Mouse (Mus musculus) CH12.LX (cell line): ENCODE results near the gene Alad. TPM values are rescaled to one million over a fixed set of nuclear protein-coding genes. Genes with fewer than 3 reads are reported as not detected.

Source experiments
- DNase-seq: peaks from one replicate; pipeline ENCODE4 v3.0.0-alpha.2; 2013; ENCODE audit errors: extremely low read depth
- H3K27ac ChIP-seq: 2 replicates; pipeline ENCODE4 v1.5.1; 2012; ENCODE audit warnings: low read depth, mild to moderate bottlenecking, control low read depth, moderate library complexity; ENCODE audit not compliant: insufficient read depth
- H3K27me3 ChIP-seq: replicated peaks from 2 replicates; pipeline ENCODE3; 2012; ENCODE audit warnings: inconsistent platforms
- H3K36me3 ChIP-seq, 2 experiments: replicated peaks in 1 of 2; 2 replicates each; pipeline versions ENCODE3 to v1.6.1; 2012; ENCODE audit warnings: inconsistent platforms in 1 of 2, low read length in 1 of 2, mild to moderate bottlenecking in 1 of 2, mixed read lengths in 1 of 2, moderate library complexity in 1 of 2; ENCODE audit not compliant: control insufficient read depth in 1 of 2, insufficient read depth in 1 of 2
- H3K4me1 ChIP-seq, 2 experiments: 2 replicates each; pipeline ENCODE4 v1.6.1; 2012; ENCODE audit warnings: inconsistent platforms in 1 of 2, moderate library complexity in 1 of 2; ENCODE audit not compliant: insufficient read depth in 2 of 2, control insufficient read depth in 1 of 2
- H3K4me2 ChIP-seq: 2 replicates; pipeline ENCODE4 v1.6.1; 2012; ENCODE audit warnings: low read depth, mild to moderate bottlenecking, control low read depth; ENCODE audit not compliant: poor library complexity, insufficient read depth, severe bottlenecking
- H3K4me3 ChIP-seq, 3 experiments: fragments of 150-350 bp in 1 of 3; sonication (generic) in 1 of 3; replicated peaks in 1 of 3; 2 replicates each; pipeline versions ENCODE3 to v1.5.1; 2011 to 2012; ENCODE audit warnings: low read depth in 2 of 3, low read length in 2 of 3, mild to moderate bottlenecking in 2 of 3, moderate library complexity in 2 of 3, control low read depth in 1 of 3, improper control_type of control experiment in 1 of 3, inconsistent platforms in 1 of 3, mixed read lengths in 1 of 3; ENCODE audit not compliant: poor library complexity in 1 of 3
- H3K79me2 ChIP-seq: replicated peaks from 2 replicates; pipeline ENCODE4 v1.6.1; 2012; ENCODE audit warnings: mild to moderate bottlenecking, moderate library complexity; ENCODE audit not compliant: control insufficient read depth, poor library complexity, insufficient read depth, severe bottlenecking; ENCODE audit errors: extremely low read depth
- H3K9ac ChIP-seq: 2 replicates; pipeline ENCODE4 v1.6.1; 2012; ENCODE audit warnings: low read depth, mild to moderate bottlenecking, control low read depth, moderate library complexity; ENCODE audit not compliant: insufficient read depth
- H3K9me3 ChIP-seq: replicated peaks from 2 replicates; pipeline ENCODE3; 2012; ENCODE audit warnings: low read length, inconsistent platforms, mixed read lengths
- BHLHE40 ChIP-seq: IDR thresholded peaks from 2 replicates; pipeline ENCODE4 v1.6.1; 2011; ENCODE audit warnings: mild to moderate bottlenecking, low read depth, low read length, improper control_type of control experiment
- CHD2 ChIP-seq: IDR thresholded peaks from 2 replicates; pipeline ENCODE4 v1.6.1; 2011; ENCODE audit warnings: low read length, improper control_type of control experiment
- CTCF ChIP-seq, 2 experiments: IDR thresholded peaks in 1 of 2; conservative IDR thresholded peaks in 1 of 2; 2 replicates each; pipeline ENCODE4 v1.5.1; 2011 to 2012; ENCODE audit warnings: low read depth in 2 of 2, low read length in 2 of 2, improper control_type of control experiment in 1 of 2, inconsistent platforms in 1 of 2, mild to moderate bottlenecking in 1 of 2, moderate library complexity in 1 of 2
- ELF1 ChIP-seq: IDR thresholded peaks from 2 replicates; pipeline ENCODE4 v1.6.1; 2014; ENCODE audit warnings: low read depth, mild to moderate bottlenecking, inconsistent platforms, low read length, improper control_type of control experiment
- GABPA ChIP-seq: IDR thresholded peaks from 2 replicates; pipeline ENCODE4 v1.6.1; 2012; ENCODE audit warnings: low read depth, low read length, improper control_type of control experiment, inconsistent platforms; ENCODE audit not compliant: insufficient replicate concordance
- JUND ChIP-seq: conservative IDR thresholded peaks from 2 replicates; pipeline ENCODE4 v1.6.1; 2011; ENCODE audit warnings: low read depth, low read length, improper control_type of control experiment
- MAFK ChIP-seq: IDR thresholded peaks from 2 replicates; pipeline ENCODE4 v1.6.1; 2011; ENCODE audit warnings: low read length, improper control_type of control experiment; ENCODE audit not compliant: insufficient replicate concordance
- MAZ ChIP-seq: IDR thresholded peaks from 2 replicates; pipeline ENCODE4 v1.6.1; 2012; ENCODE audit warnings: low read depth, mild to moderate bottlenecking, inconsistent platforms, low read length, improper control_type of control experiment, moderate library complexity
- MXI1 ChIP-seq: IDR thresholded peaks from 2 replicates; pipeline ENCODE4 v1.6.1; 2011; ENCODE audit warnings: mild to moderate bottlenecking, low read depth, low read length, improper control_type of control experiment
- NRF1 ChIP-seq: IDR thresholded peaks from 2 replicates; pipeline ENCODE4 v1.6.1; 2014; ENCODE audit warnings: low read depth, mild to moderate bottlenecking, inconsistent platforms, low read length, improper control_type of control experiment, moderate library complexity
- POLR2A ChIP-seq: IDR thresholded peaks from 2 replicates; pipeline ENCODE4 v1.6.1; 2011; ENCODE audit warnings: low read depth, mild to moderate bottlenecking, improper control_type of control experiment, low read length
- POLR2AphosphoS2 ChIP-seq: IDR thresholded peaks from 2 replicates; pipeline ENCODE4 v1.6.1; 2011; ENCODE audit warnings: low read depth, low read length, improper control_type of control experiment
- RAD21 ChIP-seq: IDR thresholded peaks from 2 replicates; pipeline ENCODE4 v1.6.1; 2011; ENCODE audit warnings: low read depth, mild to moderate bottlenecking, low read length, improper control_type of control experiment, moderate library complexity
- SIN3A ChIP-seq: IDR thresholded peaks from 2 replicates; pipeline ENCODE4 v1.6.1; 2012; ENCODE audit warnings: low read length, improper control_type of control experiment, inconsistent platforms
- SMC3 ChIP-seq: IDR thresholded peaks from 2 replicates; pipeline ENCODE4 v1.6.1; 2011; ENCODE audit warnings: low read depth, low read length, improper control_type of control experiment
- USF1 ChIP-seq: IDR thresholded peaks from 2 replicates; pipeline ENCODE4 v1.6.1; 2014; ENCODE audit warnings: low read depth, mild to moderate bottlenecking, inconsistent platforms, low read length, improper control_type of control experiment
- ZC3H11A ChIP-seq: IDR thresholded peaks from 2 replicates; pipeline ENCODE4 v1.6.1; 2012; ENCODE audit warnings: low read depth, mild to moderate bottlenecking, inconsistent platforms, low read length, improper control_type of control experiment
- ZKSCAN1 ChIP-seq: IDR thresholded peaks from 2 replicates; pipeline ENCODE4 v1.6.1; 2012; ENCODE audit warnings: low read depth, inconsistent platforms, low read length, improper control_type of control experiment, borderline replicate concordance
- ZNF384 ChIP-seq: IDR thresholded peaks from 2 replicates; pipeline ENCODE4 v1.6.1; 2012; ENCODE audit warnings: low read depth, low read length, improper control_type of control experiment, inconsistent platforms
- dilution Hi-C: fragments of 300-500 bp; cut with MboI; formaldehyde crosslinking; loops from 2 replicates; pipeline ENCODE4 v1.14.3; 2020; ENCODE audit warnings: low sequenced_read_pairs; ENCODE audit not compliant: extremely low pct_unique_long_range_greater_than_20kb, extremely low pct_ligation_motif_present
- in situ Hi-C: fragments of 300-500 bp; cut with MboI; formaldehyde crosslinking; loops from 3 replicates; pipeline ENCODE4 v1.14.3; 2019; ENCODE audit warnings: low sequenced_read_pairs, low pct_ligation_motif_present, low pct_unique_long_range_greater_than_20kb, mixed read lengths
- polyA plus RNA-seq: library from polyadenylated mRNA; unstranded; fragments of >175 nt; gene quantifications from 2 replicates; pipeline ENCODE4 v1.2.1, GENCODE M21; 2012; ENCODE audit warnings: low read depth; ENCODE audit not compliant: insufficient read length
- total RNA-seq, 2 experiments: library from RNA; depleted of rRNA; stranded (reverse); fragments of 300-350 nt in 1 of 2; fragments of >200 nt in 1 of 2; gene quantifications; 2 replicates each; pipeline ENCODE4 v1.2.3; 2012 to 2014

Alad gene
- total and polyA plus RNA-seq, 3 experiments: 35.1 to 79.0 (median 78.2) TPM

- TF ChIP-seq CHD2: no peak
These were observed 49.1 kb downstream of the Alad start, which contains the start of gene Wdr31 (continued) for GRCm38 (mm10) chr4:62470598-62471051.

GRCm38 (mm10) chr4:62468158-62468557 lies 51.6 kb downstream of the Alad start:
- DNase-seq: no peak
- no peaks in the 10 kb centered on the region for H3K79me2 ChIP-seq
- H3K27ac ChIP-seq: no peak overlapping the region
- no peak overlapping the region for H3K4me3 ChIP-seq
- H3K9me3 ChIP-seq: peaks cover 3% of the 10 kb centered on the region
- no peak overlapping the region for H3K9ac ChIP-seq
- H3K4me1 ChIP-seq: peaks cover 0 to 6% of the 10 kb centered on the region in 2 experiments; a peak in 2 of 4 replicates
- H3K4me2 ChIP-seq: no peak overlapping the region
- dilution Hi-C loops (no loop called here), in situ Hi-C loops (no loop called here)
- H3K27me3 ChIP-seq: no peaks in the 10 kb centered on the region
- H3K36me3 ChIP-seq: no peaks in the 10 kb centered on the region
- TF ChIP-seq RAD21 (peak; percentile 20), POLR2AphosphoS2 (no peak), CHD2 (no peak), CTCF (conservative IDR thresholded peaks at IDR 0.05 in 1 of 2, IDR thresholded peaks at IDR 0.05 in 1 of 2; ENCODE audit: low read depth in 2 of 2, low read length in 2 of 2) (peak in 1 of 2 experiments; percentile 58; a peak in 2 of 4 replicates), SMC3 (peak; percentile 31; the same call in 1 of the 2 replicates), NRF1 (no peak), GABPA (no peak), SIN3A (no peak)

DNA sequence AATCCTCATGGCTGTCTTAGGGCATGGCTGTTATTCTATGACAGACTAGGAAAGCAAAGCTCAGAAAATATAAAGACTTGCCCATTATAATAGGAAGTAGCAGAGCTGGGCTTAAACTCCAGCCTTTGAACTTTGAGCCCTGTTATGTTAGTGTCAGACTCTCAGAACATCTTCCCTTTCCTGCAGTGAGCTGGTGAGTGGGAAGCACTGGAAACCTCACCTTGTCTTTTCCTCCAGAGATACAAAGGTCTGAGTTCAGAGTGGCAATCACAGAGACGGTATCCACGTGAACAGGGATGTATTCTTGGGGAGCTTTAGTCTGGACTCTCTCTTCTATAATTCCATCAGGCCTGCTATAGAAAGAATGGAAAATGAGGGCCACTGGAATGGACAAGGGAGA lies 56.6 kb downstream of the Alad start:
- Histone ChIP-seq H3K27ac (no peak overlapping the region), H3K4me3 (no peak overlapping the region), H3K4me2 (no peak overlapping the region), H3K9ac (no peak overlapping the region), H3K79me2 (no peaks in the 10 kb centered on the region), H3K36me3 (peaks cover 4 to 22% of the 10 kb centered on the region in 2 experiments), H3K27me3 (no peaks in the 10 kb centered on the region), H3K9me3 (no peaks in the 10 kb centered on the region), H3K4me1 (no peaks in the 10 kb centered on the region)
- dilution Hi-C loops: no loop called here
- no peak for DNase-seq
- in situ Hi-C loops: no loop called here
- TF ChIP-seq CHD2: no peak
- TF ChIP-seq RAD21: no peak
- TF ChIP-seq MAZ: no peak
- TF ChIP-seq CTCF (conservative IDR thresholded peaks at IDR 0.05 in 1 of 2, IDR thresholded peaks at IDR 0.05 in 1 of 2; ENCODE audit: low read depth in 2 of 2, low read length in 2 of 2): no peak
- no peak for TF ChIP-seq ZC3H11A
- no peak for TF ChIP-seq ELF1
- TF ChIP-seq JUND: no peak
- TF ChIP-seq MAFK: no peak
- no peak for TF ChIP-seq SIN3A
- no peak for TF ChIP-seq BHLHE40
- TF ChIP-seq MXI1: no peak
- no peak for TF ChIP-seq USF1
- no peak for TF ChIP-seq POLR2AphosphoS2
- TF ChIP-seq ZNF384: no peak
- TF ChIP-seq POLR2A: no peak
- TF ChIP-seq ZKSCAN1: no peak
- TF ChIP-seq, all 38 proteins: peak for 0
